Mouse (Mus musculus) hindbrain, embryonic 11.5 days (tissue): Measurements from ENCODE around the gene Wdtc1. TPM values are rescaled to one million over a fixed set of nuclear protein-coding genes. Genes with fewer than 3 reads are reported as not detected.

ENCODE experiments used
- polyA plus RNA-seq: library from polyadenylated mRNA; unstranded; fragments of >200 nt; fragmentation: Nextera tagmentation; extraction: Ambion mirVana; gene quantifications from 2 replicates; pipeline ENCODE4 v1.2.1, GENCODE M21; 2014

Wdtc1 gene
- polyA plus RNA-seq, 1 experiment from 2014 or later = 23.4 TPM

Other genes with a start within 250 kb of the Wdtc1 start
- gene Wasf2, start 223.0 kb downstream of the Wdtc1 start, polyA plus RNA-seq = 34.6 and 58.4 TPM in 2 replicates
- 0.91 and 0.93 TPM in 2 replicates for gene Cd164l2, start 141.3 kb downstream of the Wdtc1 start, polyA plus RNA-seq
- 0.19 and 0.50 TPM in 2 replicates for gene Gpr3, start 140.9 kb downstream of the Wdtc1 start, polyA plus RNA-seq
- gene Map3k6, start 112.7 kb downstream of the Wdtc1 start, polyA plus RNA-seq = 2.7 and 3.0 TPM in 2 replicates
- 0.59 and 1.2 TPM in 2 replicates for gene Sytl1, start 90.4 kb downstream of the Wdtc1 start, polyA plus RNA-seq
- 80.7 and 82.8 TPM in 2 replicates for gene Tmem222, start 75.7 kb downstream of the Wdtc1 start, polyA plus RNA-seq
- 5.7 and 5.8 TPM in 2 replicates for gene Slc9a1, start 16.2 kb upstream of the Wdtc1 start, polyA plus RNA-seq
- gene Tent5b, start 126.7 kb upstream of the Wdtc1 start, polyA plus RNA-seq = 0.37 and 0.46 TPM in 2 replicates
- gene Trnp1, start 145.1 kb upstream of the Wdtc1 start, polyA plus RNA-seq = 1.7 and 2.6 TPM in 2 replicates
- gene Kdf1, start 165.5 kb upstream of the Wdtc1 start, polyA plus RNA-seq = 1.0 and 1.7 TPM in 2 replicates
- 315 and 324 TPM in 2 replicates for gene Nudc, start 192.5 kb upstream of the Wdtc1 start, polyA plus RNA-seq
- gene Nr0b2, start 199.9 kb upstream of the Wdtc1 start, polyA plus RNA-seq = not detected in 2 replicates
- 6.9 and 8.9 TPM in 2 replicates for gene Gpatch3, start 221.3 kb upstream of the Wdtc1 start, polyA plus RNA-seq
- 25.9 and 29.3 TPM in 2 replicates for gene Gpn2, start 230.9 kb upstream of the Wdtc1 start, polyA plus RNA-seq
- gene Sfn, start 248.7 kb upstream of the Wdtc1 start, polyA plus RNA-seq = 19.5 and 29.6 TPM in 2 replicates